Mouse (Mus musculus): ENCODE results near the gene Sorbs2.
A peak's percentile ranks its signal among the peaks of the same experiment; 100 is the strongest.
"Not testable (repeated sequence)": the region's sequence is repeated elsewhere in the genome, so short reads cannot be mapped to it uniquely, and the experiment has no call there.

Sorbs2 gene

DNA sequence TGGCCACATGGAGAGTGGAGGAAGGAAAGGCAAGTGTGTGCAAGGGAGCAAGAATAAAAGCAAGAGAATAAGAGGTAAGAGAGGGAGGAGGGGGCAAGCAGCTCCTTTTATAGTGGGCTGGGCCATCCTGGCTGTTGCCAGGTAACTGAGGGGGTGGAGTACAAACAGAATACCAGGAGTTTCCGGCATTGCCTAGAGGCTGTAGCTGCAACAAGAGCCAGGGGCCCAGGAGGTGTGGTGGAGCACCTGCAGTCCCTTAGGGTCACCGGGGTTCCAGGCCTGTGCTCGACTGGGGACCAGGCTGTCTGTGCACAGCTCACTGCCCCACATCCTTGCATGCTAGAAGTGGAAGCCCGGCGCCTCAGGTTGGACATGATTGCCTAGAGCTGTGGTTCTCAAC lies 350.1 kb downstream of the Sorbs2 start:
- DNase-seq, result no peak

DNA sequence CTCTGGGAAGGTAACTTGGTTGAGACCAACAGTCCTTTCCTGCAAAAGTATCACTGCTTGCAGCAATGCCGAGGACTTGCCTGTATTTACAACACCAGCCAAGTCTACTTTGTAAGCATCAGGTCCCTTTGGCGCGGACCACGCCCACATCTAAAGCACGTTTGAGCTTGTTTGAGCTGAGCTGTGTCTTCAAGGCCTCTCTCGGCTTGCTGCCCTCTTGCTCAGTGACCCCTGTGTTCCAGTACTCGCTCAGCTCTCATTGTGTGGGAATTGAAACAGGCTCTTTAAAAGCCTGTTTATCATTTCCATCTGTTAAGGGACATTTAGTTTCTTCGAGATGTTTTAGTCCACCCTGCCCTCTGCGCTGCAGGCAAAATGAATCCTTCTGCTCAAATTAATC lies 350.8 kb downstream of the Sorbs2 start:
- peak; percentile 61 for DNase-seq

DNA sequence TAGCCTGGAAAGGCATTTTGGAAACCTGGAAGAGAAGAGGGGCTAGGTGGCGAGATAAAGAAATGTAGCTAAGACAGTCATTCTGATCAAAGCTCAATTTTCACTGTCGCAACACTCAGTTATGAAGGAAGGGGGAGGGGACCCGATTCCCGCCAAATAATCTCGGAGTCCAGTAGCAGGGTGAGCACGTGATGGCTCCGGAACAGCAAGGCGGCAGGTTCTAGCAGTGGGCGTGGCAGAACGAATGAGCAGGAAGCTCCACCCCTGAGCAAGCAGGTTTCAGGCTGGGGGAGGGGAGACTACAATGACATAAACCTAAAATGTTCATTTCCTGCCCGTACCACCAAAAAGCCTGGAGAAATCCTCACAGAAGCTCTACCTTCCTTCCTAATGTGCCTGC lies 364.0 kb downstream of the Sorbs2 start:
- not testable (repeated sequence) for DNase-seq

DNA sequence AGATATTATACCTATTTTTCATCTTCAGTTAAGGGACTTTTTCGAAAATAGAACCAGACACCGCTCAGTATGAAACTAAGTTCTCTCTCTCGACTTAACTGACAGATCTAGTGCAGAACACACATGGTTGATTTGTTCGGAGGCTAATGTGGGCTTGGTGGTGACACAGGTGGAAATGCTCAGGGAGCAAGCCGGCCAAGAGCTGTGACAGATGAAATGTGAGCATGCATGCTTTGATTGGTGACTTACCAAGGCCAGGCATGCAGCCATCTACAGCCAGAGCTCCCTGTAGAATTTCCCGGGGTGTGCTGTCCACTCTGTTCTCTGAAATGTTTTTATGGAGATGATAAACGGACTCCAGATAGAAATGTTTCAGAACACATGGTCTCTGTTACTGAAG lies 364.5 kb downstream of the Sorbs2 start:
- peak; percentile 65 for DNase-seq

DNA sequence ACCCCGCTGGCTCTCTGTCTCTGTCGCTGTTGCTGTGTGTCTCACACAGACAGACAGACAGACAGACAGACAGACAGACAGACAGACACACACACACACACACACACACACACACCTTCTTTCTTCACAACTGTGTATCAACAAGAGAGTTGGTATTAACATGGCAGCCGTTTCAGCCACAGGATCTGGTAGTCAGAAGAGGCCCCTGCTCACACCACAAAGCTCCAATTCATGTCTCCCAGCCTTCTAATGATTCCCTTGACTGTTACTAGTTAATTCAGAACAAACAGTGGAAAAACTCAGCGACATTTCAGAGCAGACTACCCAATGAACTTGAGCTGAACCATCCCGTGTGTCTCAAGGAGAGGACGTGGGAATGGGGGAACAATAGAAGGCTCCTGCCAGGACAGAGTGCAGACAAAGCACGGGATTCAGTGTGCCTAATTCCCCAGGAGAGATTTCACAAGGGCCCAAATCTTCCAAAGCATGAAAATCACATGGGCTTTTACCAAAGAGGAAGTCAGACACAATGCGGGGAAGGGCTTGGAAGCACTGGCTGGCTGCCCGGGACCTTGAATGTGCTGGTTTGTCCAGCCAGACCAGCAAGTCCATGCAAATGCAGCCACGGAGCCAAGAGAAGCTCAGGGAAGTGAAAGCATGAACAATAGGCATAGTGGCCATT lies 367.5 kb downstream of the Sorbs2 start:
- DNase-seq, result peak; percentile 94

DNA sequence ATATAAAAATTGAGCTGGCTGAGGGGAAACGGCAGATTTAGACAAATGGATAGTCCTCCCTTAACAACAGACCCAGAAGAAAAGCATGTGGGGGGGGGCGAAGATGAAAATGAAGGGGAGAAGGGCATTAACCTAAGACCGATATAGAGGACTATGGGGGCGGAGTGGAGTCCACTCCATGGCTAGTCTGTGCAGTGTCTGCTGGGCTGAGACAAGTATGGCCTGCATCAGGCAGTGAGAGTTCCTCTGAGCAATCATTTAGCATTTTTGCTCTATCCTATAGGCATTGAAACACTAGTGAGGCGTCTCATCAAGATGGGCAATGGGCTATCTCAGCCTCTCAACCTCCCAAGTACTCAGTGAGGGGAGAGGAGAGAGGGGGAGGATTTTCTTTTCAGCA lies 368.8 kb downstream of the Sorbs2 start:
- no peak for DNase-seq
